Mouse (Mus musculus) MEL (cell line): ENCODE measurements around the gene Ubxn7.

Experiments used
- GABPA ChIP-seq: IDR thresholded peaks from 2 replicates; pipeline ENCODE4 v1.6.1; 2012; ENCODE audit warnings: low read depth, mild to moderate bottlenecking, inconsistent platforms, low read length, improper control_type of control experiment, moderate library complexity
- JUND ChIP-seq: IDR thresholded peaks from 2 replicates; pipeline ENCODE4 v1.6.1; 2011; ENCODE audit warnings: low read depth, mild to moderate bottlenecking, improper control_type of control experiment, low read length
- RAD21 ChIP-seq: IDR thresholded peaks from 2 replicates; pipeline ENCODE4 v1.6.1; 2011; ENCODE audit warnings: mild to moderate bottlenecking, low read depth, low read length, improper control_type of control experiment
- USF1 ChIP-seq: IDR thresholded peaks from 2 replicates; pipeline ENCODE4 v1.6.1; 2014; ENCODE audit warnings: low read depth, mild to moderate bottlenecking, inconsistent platforms, low read length, improper control_type of control experiment, moderate library complexity
- ZMIZ1 ChIP-seq: IDR thresholded peaks from 2 replicates; pipeline ENCODE4 v1.6.1; 2012; ENCODE audit warnings: low read depth, mild to moderate bottlenecking, inconsistent platforms, low read length, improper control_type of control experiment, moderate library complexity
- ZNF384 ChIP-seq: IDR thresholded peaks from 2 replicates; pipeline ENCODE4 v1.6.1; 2012; ENCODE audit warnings: low read depth, mild to moderate bottlenecking, inconsistent platforms, low read length, improper control_type of control experiment

DNA sequence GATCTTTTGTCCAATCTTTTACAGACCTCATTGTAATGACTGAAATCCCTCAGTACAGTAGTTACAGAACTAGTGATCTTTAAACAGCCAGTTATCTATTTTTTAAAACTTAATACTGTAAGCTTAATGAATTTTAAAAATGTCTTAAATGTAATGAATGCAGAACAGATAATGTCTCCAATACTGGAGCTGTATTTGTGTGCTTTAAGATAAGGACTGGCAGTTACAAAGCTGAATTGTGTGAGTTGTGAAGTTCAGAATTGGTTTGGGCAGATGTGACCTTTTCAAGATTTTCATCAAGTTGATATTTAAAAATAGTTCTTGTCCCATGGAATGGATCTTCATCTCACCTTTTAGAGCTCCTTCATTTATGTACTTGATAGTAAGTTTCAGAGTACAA lies 57.0 kb downstream of the Ubxn7 start:
- TF ChIP-seq RAD21 (no peak), GABPA (no peak), JUND (no peak), ZNF384 (no peak), ZMIZ1 (no peak), USF1 (no peak)
